Mouse (Mus musculus) c-Kit-positive CD71-negative TER-119-negative erythroid progenitor cells, embryonic 14.5 days (primary cell): Measurements from ENCODE around the gene Zfhx3.

Experiments
- DNase-seq: peaks from one replicate; pipeline ENCODE4 v3.0.0-alpha.2; 2013; ENCODE audit warnings: low read depth

Zfhx3 gene

DNA sequence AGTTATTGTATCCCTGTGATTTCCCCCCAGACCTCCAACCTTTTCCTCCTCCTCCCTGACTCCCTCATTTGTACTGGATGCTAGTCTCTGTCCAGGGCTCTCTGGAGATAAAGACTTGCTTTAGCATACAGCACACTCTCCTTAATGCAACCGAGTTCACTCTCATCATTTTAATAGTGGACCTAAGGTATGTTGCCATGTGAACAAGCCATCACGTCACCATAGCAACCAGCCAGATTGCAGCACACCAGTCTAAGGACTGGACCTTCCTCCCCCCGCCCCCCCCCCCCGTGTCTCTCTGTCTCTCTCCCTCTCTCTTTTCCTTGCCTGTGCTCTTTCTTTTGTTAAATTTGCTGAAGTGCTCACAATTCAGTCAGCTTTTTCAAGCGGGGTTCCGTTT, 524.2 kb downstream of the Zfhx3 start:
- DNase-seq = no peak

DNA sequence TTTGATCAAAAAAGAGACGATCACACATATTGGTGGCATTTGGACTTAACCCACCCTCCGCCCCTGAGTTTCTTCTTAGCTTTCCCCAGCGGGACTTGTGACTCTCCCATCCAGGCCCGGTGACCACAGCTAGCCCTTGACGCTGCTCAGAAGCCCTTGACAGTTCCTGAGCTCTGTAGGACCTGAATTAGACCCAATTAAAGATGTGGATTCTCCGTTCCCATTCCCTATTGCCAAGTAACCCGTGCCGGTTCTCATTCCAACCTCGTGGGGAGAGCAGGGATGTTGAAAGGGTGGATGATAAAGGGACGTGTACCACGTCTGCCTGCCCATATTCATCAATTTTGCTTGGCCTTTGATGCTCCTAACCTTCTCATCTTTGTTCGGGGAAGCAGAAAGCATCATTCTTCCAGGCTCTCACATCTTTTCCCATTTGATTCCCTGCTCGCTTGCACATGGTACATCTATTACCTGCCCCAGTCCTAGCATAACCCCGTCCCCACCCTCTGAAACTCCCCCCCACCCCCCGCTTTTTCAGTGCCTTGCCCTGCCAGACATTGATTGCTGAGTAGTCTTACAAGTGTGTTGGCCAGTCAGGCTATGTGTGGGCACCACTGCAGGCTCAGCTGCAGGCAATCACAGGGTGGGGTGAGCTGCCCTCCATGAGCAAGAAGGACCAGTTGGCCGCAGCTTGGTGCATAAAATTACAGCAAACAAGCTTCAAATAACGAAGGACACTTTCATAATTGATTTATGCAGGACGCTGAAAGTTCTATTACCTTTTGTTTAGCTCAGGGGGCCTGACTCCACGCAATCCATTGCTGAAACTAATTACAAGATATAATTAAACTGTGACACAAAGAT, 525.0 kb downstream of the Zfhx3 start:
- no peak for DNase-seq

DNA sequence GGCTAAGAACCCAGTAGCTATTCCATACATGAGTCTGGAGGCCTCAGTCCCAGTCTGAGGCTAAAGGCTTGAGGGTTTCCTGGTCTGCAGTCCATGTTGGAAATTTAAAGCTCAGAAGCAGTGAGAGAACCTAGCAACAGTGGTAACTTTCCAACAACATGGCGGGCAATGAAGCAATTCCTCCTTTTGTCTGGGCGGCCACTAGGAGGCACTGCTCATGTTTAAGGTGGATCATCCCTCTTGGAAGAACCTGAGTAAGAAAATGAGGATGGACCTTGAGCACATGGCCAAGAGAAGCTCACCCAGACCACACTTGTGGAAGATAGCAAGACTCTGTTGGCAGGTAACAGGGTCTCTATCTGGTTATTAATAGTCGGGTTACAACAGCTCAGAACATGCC, 527.8 kb downstream of the Zfhx3 start:
- no peak for DNase-seq

DNA sequence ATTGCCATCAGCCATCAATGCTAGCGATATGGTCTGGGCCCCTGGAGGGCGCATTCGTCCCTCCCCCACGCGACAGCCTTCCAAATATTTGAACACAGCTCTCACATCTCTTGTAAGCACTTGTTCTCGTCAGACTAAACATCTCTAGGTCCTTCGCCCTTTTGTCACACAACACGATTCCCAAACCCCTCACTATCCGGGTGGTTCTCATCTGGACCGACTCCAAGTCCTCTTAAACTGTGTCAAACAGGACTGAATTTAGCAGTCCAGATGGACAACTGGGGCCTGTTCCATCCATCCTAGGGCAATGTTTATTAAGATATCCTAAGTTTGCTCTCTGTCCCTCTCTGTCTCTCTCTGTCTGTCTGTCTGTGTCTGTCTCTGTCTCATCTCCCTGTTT, 532.1 kb downstream of the Zfhx3 start:
- DNase-seq = no peak

DNA sequence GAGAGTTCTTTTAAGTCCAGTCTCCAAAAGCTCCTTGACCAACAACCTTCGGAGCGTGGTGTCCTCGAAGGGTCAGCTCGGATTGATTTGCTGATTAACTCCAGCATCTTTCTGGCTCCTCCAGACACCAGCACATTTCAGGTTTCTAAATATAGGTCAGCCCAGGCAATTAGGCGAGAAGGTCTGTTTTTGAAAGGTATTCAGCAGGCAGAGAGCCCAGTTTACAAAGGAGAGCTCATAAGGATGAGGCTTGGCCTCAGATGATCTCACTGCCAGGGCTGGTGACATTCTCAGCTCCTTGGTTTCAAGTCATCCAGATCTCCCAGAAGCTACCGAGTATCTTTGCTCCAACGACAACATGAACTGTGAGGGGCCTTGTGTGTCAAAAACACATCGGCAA, 535.7 kb downstream of the Zfhx3 start:
- DNase-seq = no peak

DNA sequence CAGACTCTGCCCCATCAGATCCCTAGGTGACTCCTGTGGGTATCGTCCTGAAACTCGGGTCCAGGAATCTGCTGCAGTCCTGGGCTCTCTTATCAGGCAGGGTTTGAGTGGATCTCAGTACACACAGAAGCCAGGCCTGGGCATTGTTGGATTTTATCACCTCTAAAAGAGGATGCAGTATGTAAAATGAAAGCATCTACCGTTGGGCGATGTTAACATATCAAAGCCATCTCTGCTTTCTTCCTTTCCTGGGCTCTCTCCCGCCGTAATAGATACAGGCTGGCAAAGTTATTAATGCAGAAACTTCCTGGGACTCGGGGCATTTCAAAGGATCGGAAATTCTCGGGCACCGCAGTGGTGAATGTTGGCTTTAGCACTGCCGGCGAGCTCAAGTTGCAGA, 537.7 kb downstream of the Zfhx3 start:
- no peak for DNase-seq

DNA sequence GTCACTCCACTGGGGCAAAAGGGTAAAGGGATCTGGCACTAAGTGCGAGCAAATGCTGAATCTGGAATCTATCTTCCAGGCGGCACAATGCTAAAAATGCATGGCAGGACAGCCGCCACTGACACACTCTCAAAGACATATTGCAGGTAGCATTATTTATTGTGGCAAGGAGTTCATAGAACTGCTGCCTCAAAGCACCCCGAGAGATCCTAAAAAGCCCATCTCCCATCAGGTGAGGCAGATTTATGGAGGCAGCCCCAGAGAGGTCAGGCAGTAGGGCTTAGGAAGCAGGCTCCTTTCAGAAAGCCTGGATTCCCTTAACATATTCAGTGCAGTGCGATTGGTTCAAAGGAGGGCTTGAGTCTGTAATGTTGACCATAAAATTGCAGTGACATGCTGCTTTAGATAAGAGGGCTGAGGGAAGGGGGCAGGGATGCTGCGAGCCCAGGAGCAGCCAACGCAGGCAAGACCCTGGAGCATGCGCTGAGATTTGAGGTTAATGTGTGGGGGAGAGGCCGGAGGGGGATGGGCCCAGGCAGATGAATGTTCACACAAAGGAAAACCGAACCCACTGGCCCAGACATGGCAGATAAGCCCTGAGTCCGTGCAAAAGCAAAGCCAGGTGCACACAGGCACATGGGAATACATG, 538.8 kb downstream of the Zfhx3 start:
- no peak for DNase-seq

DNA sequence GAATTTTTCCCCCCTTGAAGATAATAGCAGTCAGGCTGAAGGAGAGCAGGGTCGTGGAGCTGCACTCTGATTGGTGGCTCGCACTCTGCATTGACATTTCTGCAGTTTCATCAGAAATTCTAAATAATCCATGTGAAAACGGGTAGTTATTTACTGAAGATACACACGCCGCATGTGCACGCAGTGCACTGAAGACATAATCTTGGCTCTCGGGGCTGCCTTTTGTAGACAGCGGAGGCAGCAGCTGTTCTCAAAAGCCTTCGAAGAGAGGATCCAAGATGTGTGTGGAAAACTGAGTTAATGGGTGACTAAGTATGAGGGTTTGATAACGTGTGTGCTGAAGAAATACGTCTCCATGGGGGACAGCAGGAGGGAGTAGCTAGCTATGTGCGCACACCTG, 553.7 kb downstream of the Zfhx3 start:
- DNase-seq = no peak

DNA sequence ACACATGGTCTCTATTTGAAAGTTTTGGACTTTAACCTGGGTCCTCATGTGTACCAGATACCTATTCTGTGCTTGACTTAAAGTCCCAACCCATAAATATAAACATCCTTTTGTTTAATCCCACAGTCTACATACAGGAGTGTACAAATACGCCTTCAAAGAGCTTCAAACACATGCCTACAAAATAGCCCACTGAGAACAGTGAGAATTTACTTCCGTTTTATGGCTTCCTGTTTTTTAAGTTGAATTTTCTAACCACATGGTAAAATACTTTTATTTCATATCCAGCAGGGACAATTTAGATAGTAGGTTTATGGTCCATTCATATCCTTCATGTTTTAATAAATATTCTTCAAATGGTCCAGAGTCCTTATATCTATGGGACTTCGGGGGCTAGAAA, 564.3 kb downstream of the Zfhx3 start:
- DNase-seq = no peak

DNA sequence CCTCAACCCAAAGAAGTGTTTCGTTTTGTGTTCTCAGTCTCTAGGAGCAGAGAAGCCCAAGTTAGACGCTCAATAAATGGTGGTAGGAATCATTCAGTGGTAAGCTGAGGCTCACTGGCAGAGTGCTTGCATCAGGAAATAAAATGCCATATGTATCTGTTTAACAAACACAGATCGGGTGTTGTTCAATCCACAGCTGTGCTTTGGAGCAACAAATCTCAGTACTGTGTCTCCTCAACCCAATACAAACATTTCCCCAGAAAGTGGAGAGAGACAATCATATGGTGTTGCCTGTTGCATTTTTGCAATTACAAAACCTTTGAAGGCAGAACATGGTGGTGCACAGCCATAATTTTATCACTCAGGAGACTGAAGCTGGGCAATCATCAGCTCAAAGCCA, 565.3 kb downstream of the Zfhx3 start:
- no peak for DNase-seq

DNA sequence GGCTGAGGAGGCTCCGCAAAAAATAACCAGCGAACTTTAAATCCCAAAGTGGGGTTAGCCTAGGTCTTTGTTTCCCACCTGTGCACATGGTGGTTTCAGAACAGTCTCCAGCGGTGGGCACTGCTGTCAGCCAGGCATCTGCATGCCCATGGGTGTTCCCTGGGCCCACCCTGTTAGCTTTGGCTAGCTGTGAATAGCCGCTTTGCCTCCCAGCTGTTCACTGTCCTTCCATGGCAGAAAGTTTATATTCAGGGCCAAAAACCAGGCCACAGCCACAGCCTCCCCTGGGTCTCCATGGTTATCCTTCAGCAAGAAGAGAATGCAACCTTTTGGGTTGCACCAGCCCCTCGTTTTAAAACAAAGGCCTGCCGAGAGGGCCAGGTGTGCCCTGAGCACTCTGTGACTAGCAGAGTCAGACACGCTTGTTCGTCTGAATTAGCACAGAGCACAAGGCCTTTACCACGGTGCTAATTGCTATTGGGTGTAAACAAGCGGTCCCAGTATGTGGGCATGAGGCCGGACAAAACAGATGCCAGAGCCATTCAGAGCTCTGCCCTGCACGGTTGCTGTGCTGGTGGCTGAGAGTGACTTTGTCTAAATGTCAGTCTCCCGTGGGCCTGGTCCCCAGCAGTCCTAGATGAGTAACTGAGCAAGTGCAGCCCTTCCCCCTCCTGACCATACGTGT, 568.3 kb downstream of the Zfhx3 start:
- DNase-seq = no peak

DNA sequence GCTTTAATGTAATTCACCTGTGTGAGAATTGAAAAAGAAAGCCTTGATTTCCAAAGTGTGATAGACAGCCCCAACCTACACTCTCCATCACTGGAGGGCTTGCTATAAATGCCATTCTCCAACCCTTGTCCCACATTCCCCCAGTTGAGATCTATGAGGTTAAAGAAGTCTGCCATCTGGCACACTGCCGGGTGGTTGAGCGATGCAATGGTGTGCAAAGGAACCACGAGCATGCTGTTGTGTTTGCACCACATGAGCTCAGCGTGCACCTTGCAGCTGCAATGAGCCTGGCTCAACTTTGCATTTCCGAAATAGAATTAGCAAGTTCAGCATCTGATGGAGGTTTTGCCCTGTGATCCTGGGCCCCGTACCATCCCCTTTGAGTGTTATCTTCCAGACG, 575.7 kb downstream of the Zfhx3 start:
- no peak for DNase-seq

DNA sequence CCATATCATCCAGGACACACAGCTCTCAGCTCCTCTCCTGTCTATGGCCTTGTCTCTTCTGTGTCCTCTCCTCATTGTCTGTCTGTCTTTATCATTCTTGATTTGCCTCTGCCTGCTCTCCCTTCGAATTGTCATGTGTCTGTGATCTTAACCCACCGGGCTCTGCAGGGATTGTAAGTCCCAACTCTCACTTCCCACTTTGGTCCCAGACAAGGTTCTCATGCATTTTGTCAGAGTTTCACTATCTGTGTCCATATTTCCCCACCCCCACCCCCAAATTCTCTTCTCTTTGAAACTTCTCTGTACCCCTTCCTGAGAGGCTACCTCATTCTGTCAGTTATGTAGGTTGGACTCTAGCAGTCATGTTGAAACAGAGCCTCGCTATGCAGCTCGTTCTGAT, 579.6 kb downstream of the Zfhx3 start:
- DNase-seq = no peak

DNA sequence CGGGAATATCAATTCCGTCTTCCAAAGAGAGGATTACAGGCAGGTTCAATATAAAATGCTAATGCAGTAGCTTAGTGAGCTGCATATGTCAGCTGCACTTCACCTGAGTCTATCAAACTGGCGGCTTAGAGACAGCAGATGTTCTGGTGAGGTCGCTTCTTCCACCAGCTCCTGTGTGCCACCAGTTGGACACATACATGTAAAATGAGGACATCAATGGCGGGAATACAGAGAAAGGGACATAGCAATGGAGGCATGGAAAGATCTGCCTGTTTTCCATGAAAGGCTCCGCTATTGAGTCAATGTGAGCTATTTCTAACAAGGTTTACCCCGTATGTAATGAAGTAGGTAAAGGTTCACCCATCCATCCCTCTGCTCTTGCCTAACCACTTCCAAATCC, 587.0 kb downstream of the Zfhx3 start:
- no peak for DNase-seq

DNA sequence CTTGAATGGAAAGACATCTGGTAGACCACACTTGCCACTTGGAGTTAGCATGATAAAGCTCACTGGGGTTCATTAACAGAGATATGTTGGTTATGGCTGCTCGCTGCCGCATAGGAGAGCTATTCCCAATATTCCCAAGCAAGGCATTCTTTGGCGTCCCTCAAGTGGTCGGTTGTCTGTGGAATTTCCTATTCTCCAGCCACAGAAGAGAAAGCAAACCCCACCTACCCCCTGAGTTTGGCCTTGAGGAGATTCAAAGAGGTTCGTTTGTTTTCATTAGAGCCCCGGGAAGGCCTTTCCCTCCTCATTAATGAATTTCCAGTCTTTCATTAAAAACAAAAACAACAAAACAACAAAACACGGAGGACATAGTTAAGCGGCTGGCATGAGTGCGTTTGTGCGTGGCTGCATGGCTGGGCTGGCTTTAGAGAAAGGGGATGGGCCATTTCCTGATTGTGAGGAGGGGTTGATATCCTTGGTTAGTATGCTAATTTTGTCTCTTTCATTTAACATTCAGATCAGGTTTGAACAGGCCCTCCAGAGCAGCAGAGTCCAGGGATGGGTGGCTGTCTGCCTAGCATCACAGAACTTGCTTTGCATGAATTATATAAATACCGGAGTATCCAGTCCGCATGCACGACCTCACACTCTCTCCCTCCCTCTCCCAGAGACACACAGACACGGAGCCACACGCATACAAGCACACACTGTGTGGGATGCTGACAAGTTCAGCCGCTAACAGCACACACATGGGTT, 592.9 kb downstream of the Zfhx3 start:
- no peak for DNase-seq

DNA sequence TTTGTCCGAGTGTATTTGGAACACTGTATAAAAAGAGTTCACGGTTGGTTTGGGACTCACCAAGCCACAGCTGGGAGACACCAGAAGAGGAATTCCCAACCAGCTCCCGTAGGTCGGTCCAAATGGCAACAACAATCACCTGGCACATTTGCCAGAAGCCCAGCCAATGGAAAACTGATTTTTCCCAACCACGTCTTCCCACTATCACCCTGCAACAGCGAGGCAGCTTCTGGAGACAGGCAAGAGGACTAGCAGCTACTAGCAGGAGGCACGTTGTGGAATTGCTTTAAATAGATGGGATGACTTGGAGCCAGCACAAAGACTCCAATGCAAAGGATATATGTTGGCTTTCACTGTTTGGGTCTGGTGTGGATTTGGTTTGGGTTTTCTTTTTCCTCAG, 593.7 kb downstream of the Zfhx3 start:
- DNase-seq = no peak

DNA sequence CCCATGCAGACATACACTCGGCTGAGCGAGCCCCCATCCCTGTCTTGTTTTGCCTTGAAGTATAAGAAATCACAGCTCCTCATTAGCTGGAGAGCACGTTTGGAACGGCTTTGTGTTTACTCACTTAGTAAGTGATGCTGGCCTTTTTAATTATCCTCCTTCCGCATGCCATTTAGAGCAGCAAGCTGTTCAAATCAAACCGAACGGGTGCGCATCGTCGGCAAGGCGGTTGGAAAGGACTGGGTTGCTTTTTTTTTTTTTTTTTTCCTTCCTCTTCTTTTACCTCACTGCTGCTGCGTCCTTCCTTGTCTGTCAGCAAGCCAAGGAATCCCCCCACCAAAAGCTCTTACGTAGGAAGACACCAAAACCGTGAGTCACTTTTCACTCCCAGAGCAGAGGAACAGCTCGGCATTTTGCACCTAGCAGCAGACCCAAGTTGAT, 594.5 kb downstream of the Zfhx3 start:
- DNase-seq = no peak

DNA sequence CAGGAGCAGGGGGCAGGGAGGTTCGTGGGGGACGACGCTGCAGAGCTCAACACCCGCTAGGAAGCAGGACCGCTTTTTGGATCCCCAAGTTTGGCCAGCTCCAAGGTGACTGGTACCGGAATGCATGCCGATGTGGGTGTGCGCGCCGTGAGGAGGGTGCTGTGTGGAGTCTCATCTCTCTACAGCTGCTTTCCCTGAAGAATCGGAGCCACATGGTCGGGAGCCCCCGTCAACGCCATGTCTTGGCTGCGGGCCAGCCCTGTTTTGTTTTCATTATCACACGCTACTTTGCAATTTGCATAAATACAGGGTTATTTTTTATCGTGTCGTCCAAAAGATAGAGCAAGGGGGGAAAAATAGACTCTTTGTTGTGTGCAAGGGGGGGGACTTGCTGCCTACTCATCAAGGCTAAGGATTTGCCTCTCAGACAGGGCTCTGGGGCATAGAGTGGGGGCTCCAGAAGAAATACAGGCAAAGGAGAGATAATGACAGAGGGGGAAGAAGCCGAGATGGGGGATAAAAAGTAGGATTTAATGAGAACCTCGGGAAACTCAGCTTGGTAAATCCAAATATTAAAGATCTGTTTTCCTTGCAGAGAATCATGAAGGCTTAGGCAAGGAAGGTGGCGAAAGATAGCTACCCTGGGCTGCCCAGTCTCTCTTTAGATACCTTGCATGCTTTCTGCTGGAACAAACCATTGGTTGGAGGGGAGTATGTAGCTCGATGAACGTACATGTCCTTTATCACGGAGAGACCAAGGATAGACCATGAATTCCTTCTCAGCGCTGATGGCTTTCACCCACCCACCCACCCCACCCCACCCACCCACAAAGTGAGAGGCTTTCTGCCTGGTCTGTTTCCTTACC, 595.5 kb downstream of the Zfhx3 start:
- no peak for DNase-seq

DNA sequence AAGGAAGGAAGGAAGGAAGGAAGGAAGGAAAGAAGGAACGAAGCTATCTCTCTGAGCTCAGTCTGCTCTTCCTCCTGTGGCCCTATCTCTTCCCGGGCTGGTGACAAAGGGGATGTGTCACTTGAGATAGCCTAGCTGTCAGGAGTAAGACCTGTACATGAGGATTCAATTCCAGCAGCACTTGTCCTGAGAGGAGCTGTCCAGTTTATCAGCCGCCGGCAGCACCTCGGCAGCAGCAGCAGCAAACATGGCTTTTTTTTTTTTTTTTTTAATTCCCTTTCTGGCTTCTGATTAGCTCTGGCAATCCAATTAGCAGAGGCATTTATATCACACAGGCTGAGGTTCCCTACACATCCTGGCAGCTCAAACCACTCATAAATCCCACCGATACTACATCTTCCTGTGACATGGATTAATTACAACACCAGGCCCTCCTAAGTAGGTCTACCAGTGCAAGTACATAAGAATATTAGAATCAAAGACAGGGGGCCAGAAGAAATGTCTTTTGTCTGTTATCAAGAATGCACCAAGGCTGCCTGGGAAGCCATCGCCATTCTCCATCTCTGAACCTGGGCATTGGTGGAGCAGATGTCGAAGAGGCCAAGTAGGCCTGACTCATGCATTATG, 596.6 kb downstream of the Zfhx3 start:
- no peak for DNase-seq

DNA sequence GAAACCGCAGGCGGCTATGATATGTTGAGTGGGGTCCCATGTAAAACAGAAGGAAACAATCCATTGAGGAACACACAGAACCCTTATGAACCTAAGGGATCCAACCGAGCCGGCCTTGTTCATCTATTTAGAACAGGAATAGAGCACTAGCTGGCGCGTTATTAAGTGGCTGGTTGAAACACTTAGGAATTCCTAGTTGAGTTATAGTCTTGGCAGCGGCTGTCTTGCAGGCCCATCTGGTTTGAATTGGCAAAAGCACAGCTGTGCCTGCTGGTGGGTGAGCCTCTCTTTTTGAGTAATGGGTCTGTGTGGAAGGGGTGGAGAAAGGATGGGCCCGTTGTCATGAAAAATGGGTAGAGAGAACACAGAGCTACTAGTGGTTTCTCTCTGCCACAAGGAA, 610.1 kb downstream of the Zfhx3 start:
- DNase-seq = no peak
